Mouse (Mus musculus): ENCODE measurements around the gene Zyg11b. TPM values are rescaled to one million over a fixed set of nuclear protein-coding genes. Genes with fewer than 3 reads are reported as not detected.

Gene Zyg11b
- polyA plus RNA-seq, 1 experiment from 2014 or later = 9.5 TPM

DNA sequence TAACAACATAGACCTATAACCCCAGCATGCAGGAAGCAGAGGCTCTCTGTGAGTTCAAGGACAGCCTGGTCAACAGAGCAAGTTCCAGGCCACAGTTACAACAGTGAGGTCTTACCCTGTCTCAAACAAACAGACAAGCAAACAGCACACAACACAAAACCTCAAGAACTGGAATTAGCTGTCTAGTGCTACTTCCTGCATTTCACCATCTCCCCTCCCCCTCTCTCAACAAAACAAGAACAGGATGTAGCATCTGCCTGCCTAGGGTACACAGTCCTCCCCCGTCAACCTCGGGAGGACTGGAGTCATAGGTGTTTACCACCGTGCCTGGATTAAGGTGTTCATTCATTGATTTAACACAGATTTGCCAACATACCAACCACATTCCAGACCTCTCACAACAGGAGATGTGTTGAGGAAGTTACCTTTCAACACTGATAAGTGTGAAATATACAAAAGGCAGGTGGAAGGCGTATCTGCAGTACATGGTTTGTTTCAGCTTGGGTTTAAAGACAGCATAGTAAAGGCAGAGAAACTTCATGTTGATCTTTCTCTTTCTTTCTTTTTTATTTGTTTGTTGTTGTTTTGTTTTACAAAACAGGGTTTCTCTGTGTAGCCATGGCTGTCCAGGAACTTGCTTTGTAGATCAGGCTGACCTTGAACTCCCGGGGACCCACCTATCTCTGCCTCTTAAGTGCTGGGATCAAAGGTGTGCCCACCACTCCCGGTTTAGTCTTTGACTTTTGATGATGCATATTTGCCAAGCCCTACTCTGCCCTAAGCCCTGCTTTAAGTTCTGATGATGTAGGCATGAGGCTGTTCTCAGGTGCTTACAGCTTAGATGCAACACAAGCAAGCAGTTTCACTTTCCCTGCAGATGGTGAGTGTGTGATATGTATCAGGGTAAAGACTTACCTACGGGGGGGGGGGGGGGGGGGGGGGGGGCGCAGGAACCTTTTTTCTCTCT is 18.0 kb upstream of the Zyg11b start:
- peak; percentile 90 for DNase-seq (ENCODE audit: low spot score)

DNA sequence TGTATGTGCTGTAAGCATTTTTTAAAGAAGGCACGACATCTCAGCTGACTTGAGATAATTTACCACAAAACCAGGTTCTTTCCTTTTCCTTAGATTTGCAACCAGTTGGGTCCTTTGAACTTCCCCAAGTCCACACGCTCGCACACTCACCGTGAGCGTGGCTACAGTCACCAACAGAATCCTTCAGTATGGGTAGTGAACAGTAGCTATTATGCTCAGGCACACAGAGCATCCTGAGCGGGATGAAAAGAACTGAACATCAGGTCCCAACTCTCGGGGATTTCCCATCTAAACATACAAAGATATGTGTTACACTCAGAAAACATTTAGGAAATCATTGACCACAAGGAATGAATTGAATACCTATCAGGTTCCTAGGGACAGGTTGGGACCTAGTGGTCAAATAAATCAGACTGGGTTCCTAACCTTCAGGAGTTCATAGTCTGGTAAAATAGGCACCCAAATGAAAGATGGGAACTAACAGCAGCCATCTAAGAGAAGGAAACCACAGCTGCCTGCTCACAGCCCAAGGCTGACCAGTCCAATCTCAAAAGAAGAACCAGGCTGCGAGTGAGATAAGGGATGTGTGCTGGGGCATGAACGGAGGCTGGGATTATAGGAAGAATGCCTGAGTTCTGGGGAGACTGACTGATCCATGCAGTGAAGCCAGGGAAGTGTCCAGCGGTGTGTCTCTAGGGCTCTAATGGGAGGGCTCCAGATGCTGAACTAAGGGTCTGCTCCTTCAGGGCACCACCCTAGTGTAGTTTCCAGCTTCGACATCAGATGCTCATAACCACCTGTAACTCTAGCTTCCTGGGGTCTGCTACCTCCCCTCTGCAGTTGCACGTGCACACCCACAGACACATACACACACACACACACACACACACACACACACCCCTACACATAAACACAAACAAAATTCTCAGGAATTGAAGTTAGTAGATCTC is 17.0 kb upstream of the Zyg11b start:
- peak; percentile 24 for DNase-seq (ENCODE audit: low spot score)

GRCm38 (mm10) chr4:108314041-108314440 is 13.1 kb upstream of the Zyg11b start:
- no peak for DNase-seq (ENCODE audit: low spot score)

GRCm38 (mm10) chr4:108310706-108311105 is 9.8 kb upstream of the Zyg11b start:
- peak; percentile 66 for DNase-seq (ENCODE audit: low spot score)

DNA sequence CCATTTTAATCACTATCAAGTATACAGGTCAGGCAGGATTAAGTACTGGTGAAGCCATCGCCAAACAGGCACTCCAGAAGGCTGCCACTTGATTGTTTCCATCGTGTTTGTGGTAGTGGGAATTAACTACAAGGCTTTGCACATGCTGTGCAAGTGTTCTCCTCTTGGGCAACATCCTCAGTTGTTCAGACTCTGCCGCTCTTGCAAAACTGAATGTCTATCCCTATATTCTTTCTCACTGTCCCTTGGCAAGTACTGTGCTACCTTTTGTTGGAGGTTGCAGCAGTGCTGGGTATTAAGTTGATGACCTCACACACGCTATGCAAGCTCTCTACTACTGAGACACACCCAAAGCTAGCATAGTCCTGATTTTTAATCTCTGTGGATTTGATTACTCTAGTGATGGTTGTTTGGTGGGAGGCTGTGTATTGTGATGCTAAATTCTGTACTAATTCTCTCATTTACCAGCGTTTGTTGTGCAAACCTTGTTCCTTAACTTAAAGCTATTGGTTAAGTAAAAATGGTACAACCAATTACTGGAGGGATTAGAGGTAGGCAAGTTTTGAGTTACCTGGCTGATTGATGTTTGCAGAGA is 1.5 kb upstream of the Zyg11b start:
- DNase-seq (ENCODE audit: low spot score) = no peak

- no peak for DNase-seq (ENCODE audit: low spot score)
Measured at GRCm38 (mm10) chr4:108300266-108300665, 630 bp downstream of the Zyg11b start.

GRCm38 (mm10) chr4:108276973-108277372 is 23.9 kb downstream of the Zyg11b start:
- no peak for DNase-seq (ENCODE audit: low spot score)

DNA sequence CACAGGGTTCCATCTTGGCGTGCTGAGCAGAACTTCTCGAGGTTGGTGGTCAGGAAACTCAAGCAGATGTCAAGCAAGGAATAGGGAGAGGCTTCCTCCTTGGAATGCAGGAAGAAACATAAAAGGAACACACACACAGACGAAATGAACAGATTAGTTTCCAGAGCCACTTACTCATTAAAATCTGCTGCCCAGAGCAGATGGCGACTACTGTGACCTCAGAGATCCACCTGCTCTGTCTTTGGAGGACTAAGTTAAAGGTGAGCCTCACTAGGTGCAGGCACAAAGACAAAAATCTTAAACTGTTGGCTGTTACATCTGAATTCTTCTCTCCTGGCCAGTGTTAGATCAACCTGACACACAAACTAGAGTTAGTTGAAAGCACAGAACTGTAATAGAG is 28.6 kb downstream of the Zyg11b start:
- DNase-seq (ENCODE audit: low spot score) = no peak

DNA sequence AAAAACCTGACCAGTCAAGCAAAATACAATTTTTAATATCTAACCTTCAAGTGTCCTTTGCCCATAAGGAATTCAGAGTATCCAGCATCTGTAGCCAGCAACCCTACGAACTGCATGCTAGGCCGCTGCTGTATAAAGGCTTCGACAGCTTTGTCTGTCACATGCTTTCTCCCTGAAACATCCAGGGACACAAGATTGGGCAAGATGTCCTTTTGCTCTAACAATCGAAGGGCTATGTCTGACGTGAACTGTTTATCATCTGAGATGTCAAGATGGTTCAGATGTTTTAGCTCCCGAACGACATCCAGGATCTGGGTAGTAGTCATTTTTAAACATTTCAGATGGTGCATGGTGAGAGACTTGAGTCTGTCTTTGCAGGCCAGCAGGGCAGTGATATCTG is 35.1 kb downstream of the Zyg11b start:
- DNase-seq (ENCODE audit: low spot score) = no peak

GRCm38 (mm10) chr4:108253317-108253716 is 47.6 kb downstream of the Zyg11b start:
- peak; percentile 11 for DNase-seq (ENCODE audit: low spot score)

DNA sequence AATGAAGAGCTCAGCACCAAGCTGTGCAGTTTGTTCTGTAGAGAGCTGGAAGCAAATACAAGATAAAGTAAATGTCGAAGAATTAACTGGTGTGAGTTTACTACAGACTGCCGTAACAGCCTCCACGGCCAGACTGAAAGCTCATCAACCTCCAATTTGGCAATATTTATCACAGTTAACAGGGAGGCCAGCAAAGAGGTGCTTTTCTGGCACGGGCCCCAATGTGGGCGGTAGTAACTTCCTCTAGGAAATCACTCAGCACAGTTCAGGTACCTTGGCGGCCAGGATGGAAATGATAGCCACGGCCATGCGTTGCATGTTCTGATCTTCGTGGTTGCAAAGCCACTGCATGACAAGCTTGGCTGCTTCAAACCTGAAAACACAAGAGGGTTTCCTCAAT is 50.4 kb downstream of the Zyg11b start:
- DNase-seq (ENCODE audit: low spot score) = no peak

DNA sequence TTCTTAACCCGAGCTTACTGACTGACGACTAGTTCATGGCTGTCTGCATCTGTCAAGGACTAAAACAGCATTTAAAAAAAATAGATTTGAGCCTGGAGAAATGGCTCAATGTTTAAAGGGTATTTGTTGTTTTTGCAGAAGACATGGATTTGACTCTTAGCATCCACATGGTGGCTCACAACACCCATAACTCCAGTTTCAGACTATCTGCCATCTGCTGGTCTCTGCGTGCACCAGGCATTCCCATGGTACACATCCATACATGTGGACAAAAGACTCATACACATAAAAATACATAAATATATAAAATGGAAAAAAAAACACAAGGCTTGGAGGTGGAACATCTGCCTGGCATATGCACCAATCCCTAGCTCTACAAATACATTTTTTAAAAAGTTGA is 51.6 kb downstream of the Zyg11b start:
- DNase-seq (ENCODE audit: low spot score) = no peak

DNA sequence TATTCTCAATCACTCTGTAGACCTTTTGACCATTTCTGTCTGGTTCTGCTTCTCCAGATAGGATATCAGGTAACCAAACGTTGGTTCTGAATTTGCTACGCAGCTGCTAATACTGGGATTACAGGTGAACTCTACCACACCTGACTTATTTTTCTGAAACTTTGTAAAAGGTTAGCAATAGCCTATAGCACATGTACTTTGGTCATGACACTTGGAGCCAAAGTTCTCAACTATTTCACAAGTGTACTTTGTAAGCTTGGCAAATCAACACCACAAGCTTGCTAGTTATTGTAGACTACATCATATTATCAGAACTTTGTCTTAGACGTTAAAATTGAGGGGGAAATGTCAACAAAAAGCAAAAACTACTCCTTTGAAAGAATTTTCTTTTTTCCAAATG is 67.2 kb downstream of the Zyg11b start:
- DNase-seq (ENCODE audit: low spot score) = no peak

- no peak for DNase-seq (ENCODE audit: low spot score)
Measured at GRCm38 (mm10) chr4:108225341-108225872, 75.5 kb downstream of the Zyg11b start.

- no peak for DNase-seq (ENCODE audit: low spot score)
Measured at GRCm38 (mm10) chr4:108222507-108222906, 78.4 kb downstream of the Zyg11b start.

DNA sequence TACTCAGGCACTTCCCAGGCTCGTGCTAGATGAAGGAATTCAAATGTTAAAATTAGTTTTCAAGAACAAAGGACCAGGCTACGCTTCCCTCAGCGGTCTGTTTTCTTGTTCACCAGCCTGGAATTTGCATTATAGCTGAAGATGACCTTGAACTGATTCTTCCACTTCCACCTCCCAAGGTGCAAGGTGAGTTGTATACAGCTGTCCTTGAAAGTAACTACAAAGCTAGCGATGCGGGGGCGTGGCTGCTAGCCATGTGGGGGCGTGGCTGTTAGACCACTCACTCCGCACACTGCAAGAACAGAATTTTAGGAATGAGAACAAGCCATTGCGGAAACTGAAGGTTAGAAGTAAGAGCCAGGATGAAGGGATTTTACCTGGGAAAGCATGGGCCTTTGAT is 81.9 kb downstream of the Zyg11b start:
- no peak for DNase-seq (ENCODE audit: low spot score)

DNA sequence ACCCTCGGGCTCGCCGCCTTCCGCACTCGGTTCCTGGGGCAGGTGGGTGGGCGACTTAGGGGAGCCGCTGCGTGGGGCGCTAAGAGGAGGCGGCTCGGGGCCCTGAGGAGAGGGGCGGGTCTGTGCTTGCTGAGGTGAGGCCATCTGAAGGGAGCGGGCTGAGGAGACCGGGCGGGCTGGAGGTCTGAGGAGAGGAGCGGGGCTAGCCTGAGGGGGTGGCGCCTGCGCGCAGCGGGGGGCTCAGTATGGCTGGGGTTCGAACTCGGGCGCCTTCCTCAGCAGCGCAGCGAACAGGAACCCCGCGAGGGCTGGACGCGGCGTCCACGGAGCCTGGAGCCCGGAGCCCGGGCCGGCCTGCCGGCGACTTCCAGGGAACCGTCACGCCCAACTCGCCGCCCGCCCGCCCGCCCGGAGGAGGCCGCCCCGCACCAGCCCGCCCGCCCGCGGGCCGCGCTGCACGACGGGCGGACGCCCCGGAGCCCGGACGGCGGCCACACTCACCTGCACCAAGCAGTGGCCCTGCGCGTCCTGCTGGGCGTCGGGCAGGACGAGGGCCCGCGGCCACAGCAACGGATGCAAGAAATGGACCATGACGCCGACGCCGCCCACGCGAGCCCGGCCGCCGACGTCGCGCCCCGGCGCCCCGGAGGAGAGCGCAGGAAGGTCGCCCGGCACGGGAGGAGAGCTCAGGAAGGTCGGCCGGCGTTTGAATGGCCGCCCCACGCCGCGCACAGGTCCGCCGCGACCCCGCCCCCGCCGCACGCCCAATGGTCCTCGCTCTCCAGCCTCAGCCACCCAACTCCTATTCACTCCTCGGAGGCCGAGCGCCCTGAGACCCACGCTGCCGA is 83.3 kb downstream of the Zyg11b start, which contains the start of gene Zyg11a:
Gene Zyg11a, minus strand, starts transcription at position 717 of the 848 bp plus-strand sequence.
- DNase-seq (ENCODE audit: low spot score) = no peak

- no peak for DNase-seq (ENCODE audit: low spot score)
Measured at GRCm38 (mm10) chr4:108213023-108213422, 87.9 kb downstream of the Zyg11b start.

DNA sequence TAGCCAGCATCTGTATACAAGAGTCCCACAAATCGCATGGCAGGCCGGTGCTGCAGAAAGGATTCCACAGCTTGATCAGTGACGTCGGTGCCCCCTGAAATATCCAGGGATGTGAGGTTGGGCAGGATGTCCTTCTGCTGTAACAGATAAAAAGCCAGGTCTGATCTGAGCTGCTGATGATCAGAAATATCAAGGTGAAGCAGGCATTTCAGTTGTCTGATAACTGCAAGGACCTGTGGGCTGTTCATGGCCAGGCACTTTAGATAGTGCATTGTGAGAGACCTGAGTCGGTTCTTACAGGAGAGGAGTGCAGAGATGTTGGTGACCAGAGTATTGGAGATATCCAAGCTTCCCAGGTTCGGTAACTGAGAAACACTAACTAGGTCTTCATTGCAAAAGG is 96.3 kb downstream of the Zyg11b start:
- no peak for DNase-seq (ENCODE audit: low spot score)

GRCm38 (mm10) chr4:108199236-108199635 is 101.7 kb downstream of the Zyg11b start:
- no peak for DNase-seq (ENCODE audit: low spot score)

All from thymus, postnatal 0 days (tissue).